Mouse (Mus musculus): Measurements from ENCODE around the gene Slc25a35.

DNA sequence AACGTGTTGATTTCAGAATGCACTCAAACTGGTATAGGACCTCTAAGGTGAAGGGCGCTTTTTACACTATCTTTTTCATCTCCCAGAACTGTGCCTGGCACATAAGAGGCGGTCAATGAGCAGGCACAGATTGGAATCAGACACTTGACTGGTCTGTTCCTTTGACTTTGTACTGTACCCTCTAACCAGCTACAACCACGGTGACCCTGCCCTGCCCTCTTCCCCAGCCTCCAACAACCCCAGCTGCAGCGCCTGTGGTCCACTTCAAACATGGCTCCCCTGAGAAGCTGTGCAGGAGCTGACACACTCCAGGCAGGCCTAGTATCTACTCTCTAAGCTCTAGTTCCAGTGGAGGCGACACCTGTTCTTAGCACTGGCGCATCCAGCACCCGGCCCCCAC, 25.2 kb upstream of the Slc25a35 start:
- TF ChIP-seq CTCF (conservative IDR thresholded peaks at IDR 0.05; ENCODE audit: insufficient read depth, insufficient read length, low read depth, low read length) (no peak), POLR2A (IDR thresholded peaks at IDR 0.05; ENCODE audit: low read depth, low read length) (no peak)
